Mouse (Mus musculus) heart, postnatal 0 days (tissue): Measurements from ENCODE around the gene Mfap5. TPM values are rescaled to one million over a fixed set of nuclear protein-coding genes. Genes with fewer than 3 reads are reported as not detected.

Experiments
- ATAC-seq: fragments of 200-750 bp; cut with Nextera tagmentation; 2 replicates; pipeline ENCODE4 v1.8.0; 2017; ENCODE audit warnings: low read depth, moderate number of reproducible peaks, moderate library complexity; ENCODE audit not compliant: insufficient read depth
- DNase-seq: peaks from one replicate; pipeline ENCODE4 v3.0.0-alpha.2; 2016; ENCODE audit warnings: low spot score
- H3K27ac ChIP-seq: fragments of 300-500 bp; sonication (generic); 2 replicates; pipeline ENCODE4 v1.5.1; 2014; ENCODE audit warnings: low read depth, mild to moderate bottlenecking
- H3K27me3 ChIP-seq: fragments of 300-500 bp; sonication (generic); 2 replicates; pipeline ENCODE4 v1.6.1; 2014; ENCODE audit warnings: low read length, mixed read lengths; ENCODE audit not compliant: control insufficient read depth, insufficient read depth
- H3K36me3 ChIP-seq: fragments of 300-500 bp; sonication (generic); replicated peaks from 2 replicates; pipeline ENCODE4 v1.6.1; 2014; ENCODE audit warnings: low read length, mixed read lengths; ENCODE audit not compliant: control insufficient read depth, insufficient read depth
- H3K4me1 ChIP-seq: fragments of 300-500 bp; sonication (generic); 2 replicates; pipeline ENCODE4 v1.6.1; 2014; ENCODE audit warnings: antibody characterized with exemption; ENCODE audit not compliant: control insufficient read depth, insufficient read depth
- H3K4me2 ChIP-seq: fragments of 300-500 bp; sonication (generic); 2 replicates; pipeline ENCODE4 v1.6.1; 2014; ENCODE audit warnings: low read depth, mild to moderate bottlenecking, low read length, moderate library complexity
- H3K4me3 ChIP-seq: fragments of 300-500 bp; sonication (generic); 2 replicates; pipeline ENCODE4 v1.5.1; 2014; ENCODE audit warnings: low read depth, low read length
- H3K9ac ChIP-seq: fragments of 300-500 bp; sonication (generic); replicated peaks from 2 replicates; pipeline ENCODE4 v1.6.1; 2014; ENCODE audit warnings: low read depth, low read length, mixed read lengths
- H3K9me3 ChIP-seq: fragments of 300-500 bp; sonication (generic); replicated peaks from 2 replicates; pipeline ENCODE4 v1.6.1; 2016; ENCODE audit warnings: low read length; ENCODE audit not compliant: control insufficient read depth
- CTCF ChIP-seq: IDR thresholded peaks from 2 replicates; pipeline ENCODE4 v1.5.1; 2016; ENCODE audit warnings: antibody characterized with exemption, control low read depth, low read depth
- EP300 ChIP-seq: IDR thresholded peaks from 2 replicates; pipeline ENCODE4 v1.6.1; 2016; ENCODE audit warnings: antibody characterized with exemption, low read depth
- WGBS: fragments of 180-500 bp; shearing (Covaris S2); extraction: QIAGEN DNeasy Blood & Tissue Kit; methylation state at CpG from one replicate; pipeline ENCODE4 v1.1.7; 2014; 5-methylcytosine and 5-hydroxymethylcytosine counted together
- polyA plus RNA-seq: library from polyadenylated mRNA; unstranded; fragments of >200 nt; fragmentation: Nextera tagmentation; extraction: Ambion mirVana; gene quantifications from 2 replicates; pipeline ENCODE4 v1.2.1, GENCODE M21; 2015
- total RNA-seq: library from RNA; depleted of rRNA; stranded (reverse); fragments of >200 nt; gene quantifications from 2 replicates; pipeline ENCODE4 v1.2.3, GENCODE M21; 2014; ENCODE audit warnings: low replicate concordance

The Mfap5 gene
- total and polyA plus RNA-seq, 2 experiments from 2014 or later: 39.4 to 61.1 TPM

GRCm38 (mm10) chr6:122544672-122545071 is 39.0 kb downstream of the Mfap5 start:
- no peak for TF ChIP-seq CTCF

GRCm38 (mm10) chr6:122545289-122545882 is 39.7 kb downstream of the Mfap5 start:
- TF ChIP-seq EP300 (no peak), CTCF (no peak)
- no peak overlapping the region for H3K27ac ChIP-seq
- no peak for ATAC-seq
- no peak overlapping the region for H3K4me2 ChIP-seq
- no peaks in the 10 kb centered on the region for H3K36me3 ChIP-seq
- H3K4me3 ChIP-seq: no peak overlapping the region
- H3K27me3 ChIP-seq: no peaks in the 10 kb centered on the region
- no peaks in the 10 kb centered on the region for H3K9me3 ChIP-seq
- H3K4me1 ChIP-seq: no peaks in the 10 kb centered on the region
- H3K9ac ChIP-seq: no peak overlapping the region
- 53% methylated on average over 9 of the region's 9 CpGs for WGBS
- DNase-seq: no peak

More at GRCm38 (mm10) chr6:122544672-122545071, 39.0 kb downstream of the Mfap5 start:
- Histone ChIP-seq H3K4me2 (no peak overlapping the region), H3K36me3 (no peaks in the 10 kb centered on the region), H3K27me3 (no peaks in the 10 kb centered on the region), H3K9ac (no peak overlapping the region), H3K4me3 (no peak overlapping the region), H3K9me3 (no peaks in the 10 kb centered on the region), H3K27ac (no peak overlapping the region), H3K4me1 (no peaks in the 10 kb centered on the region)
- WGBS: 100% methylated on average over 1 of the region's 1 CpGs
- ATAC-seq: no peak
- DNase-seq: no peak

- TF ChIP-seq CTCF (no peak), EP300 (no peak)
- no peaks in the 10 kb centered on the region for H3K27me3 ChIP-seq
- no peak overlapping the region for H3K4me3 ChIP-seq
- H3K4me1 ChIP-seq: no peaks in the 10 kb centered on the region
- no peaks in the 10 kb centered on the region for H3K9me3 ChIP-seq
- H3K36me3 ChIP-seq: no peaks in the 10 kb centered on the region
- H3K4me2 ChIP-seq: no peak overlapping the region
- H3K9ac ChIP-seq: no peak overlapping the region
- DNase-seq (no peak), ATAC-seq (no peak)
- WGBS: 78% methylated on average over 10 of the region's 10 CpGs
- no peak overlapping the region for H3K27ac ChIP-seq
Observed at GRCm38 (mm10) chr6:122545948-122546347, 40.3 kb downstream of the Mfap5 start.

- Histone ChIP-seq H3K4me1 (no peaks in the 10 kb centered on the region), H3K4me3 (no peak within 1 kb of the TSS), H3K9ac (no peak within 1 kb of the TSS), H3K4me2 (no peak within 1 kb of the TSS), H3K9me3 (no peaks in the 10 kb centered on the region), H3K36me3 (no peaks in the 10 kb centered on the region), H3K27ac (no peak within 1 kb of the TSS), H3K27me3 (0 out of 2 replicates have a peak, but pooled peaks cover 2% of the 10 kb centered on the region)
- no peak for TF ChIP-seq EP300
- TF ChIP-seq CTCF: no peak
- ATAC-seq (no peak), DNase-seq (no peak)
- WGBS: 44% methylated on average over 9 of the region's 9 CpGs
Observed at GRCm38 (mm10) chr6:122553606-122554005, 48.0 kb downstream of the Mfap5 start, which contains the start of gene Aicda. Gene Aicda (plus strand): TSS chr6:122553801.

GRCm38 (mm10) chr6:122554102-122554501 is 48.5 kb downstream of the Mfap5 start:
- TF ChIP-seq EP300: no peak
- TF ChIP-seq CTCF: no peak
- no peak for DNase-seq
- Histone ChIP-seq H3K9ac (no peak overlapping the region), H3K4me3 (no peak overlapping the region), H3K36me3 (no peaks in the 10 kb centered on the region), H3K9me3 (no peaks in the 10 kb centered on the region), H3K4me1 (no peaks in the 10 kb centered on the region), H3K27me3 (0 out of 2 replicates have a peak, but pooled peaks cover 2% of the 10 kb centered on the region), H3K27ac (no peak overlapping the region), H3K4me2 (no peak overlapping the region)
- WGBS: 72% methylated on average over 6 of the region's 6 CpGs
- ATAC-seq: no peak

GRCm38 (mm10) chr6:122555266-122555665 is 49.6 kb downstream of the Mfap5 start:
- no peak overlapping the region for H3K9ac ChIP-seq
- no peak overlapping the region for H3K27ac ChIP-seq

More at GRCm38 (mm10) chr6:122555266-122555665, 49.6 kb downstream of the Mfap5 start:
- no peaks in the 10 kb centered on the region for H3K4me1 ChIP-seq
- H3K36me3 ChIP-seq: no peaks in the 10 kb centered on the region
- H3K4me2 ChIP-seq: no peak overlapping the region
- no peak overlapping the region for H3K4me3 ChIP-seq
- TF ChIP-seq EP300 (no peak), CTCF (no peak)
- 0 out of 2 replicates have a peak, but pooled peaks cover 2% of the 10 kb centered on the region for H3K27me3 ChIP-seq
- DNase-seq (no peak), ATAC-seq (no peak)
- H3K9me3 ChIP-seq: no peaks in the 10 kb centered on the region
- 24% methylated on average over 7 of the region's 7 CpGs for WGBS
